Mouse (Mus musculus): ENCODE measurements at regions not wholly inside any gene's neighbourhood (a gene's known extent, or its start where the extent isn't known, plus 50 kb on each side); places are given as distances from the start of the nearest gene placed in this dataset.

- no peak for DNase-seq (ENCODE audit: low spot score in 2 of 2)
Measured at GRCm38 (mm10) chr4:84035347-84035746, 510.0 kb downstream of the Ccdc171 start.

- DNase-seq (ENCODE audit: low spot score in 2 of 2), result no peak
Measured at GRCm38 (mm10) chr4:84037535-84037934, 512.2 kb downstream of the Ccdc171 start.

- no peak for DNase-seq (ENCODE audit: low spot score in 2 of 2)
Measured at GRCm38 (mm10) chr4:84050243-84050642, 524.9 kb downstream of the Ccdc171 start.

- no peak for DNase-seq (ENCODE audit: low spot score in 2 of 2)
Measured at GRCm38 (mm10) chr4:84056863-84057502, 531.6 kb downstream of the Ccdc171 start.

- no peak for DNase-seq (ENCODE audit: low spot score in 2 of 2)
Measured at GRCm38 (mm10) chr4:84060187-84060586, 534.8 kb downstream of the Ccdc171 start.

GRCm38 (mm10) chr4:84063755-84064154 is 538.4 kb downstream of the Ccdc171 start:
- DNase-seq (ENCODE audit: low spot score in 2 of 2), result no peak

GRCm38 (mm10) chr4:84064614-84065456 is 539.5 kb downstream of the Ccdc171 start:
- DNase-seq (ENCODE audit: low spot score in 2 of 2), result peak; percentile 72 to 76

GRCm38 (mm10) chr4:84065457-84066124 is 540.2 kb downstream of the Ccdc171 start:
- no peak for DNase-seq (ENCODE audit: low spot score in 2 of 2)

GRCm38 (mm10) chr4:84067931-84068575 is 542.7 kb downstream of the Ccdc171 start:
- DNase-seq (ENCODE audit: low spot score in 2 of 2), result no peak

- DNase-seq (ENCODE audit: low spot score in 2 of 2), result no peak
Measured at GRCm38 (mm10) chr4:84068947-84069663, 543.8 kb downstream of the Ccdc171 start.

- DNase-seq (ENCODE audit: low spot score in 2 of 2), result no peak
Measured at GRCm38 (mm10) chr4:84069681-84070080, 544.3 kb downstream of the Ccdc171 start.

- no peak for DNase-seq (ENCODE audit: low spot score in 2 of 2)
Measured at GRCm38 (mm10) chr4:84070089-84070488, 544.7 kb downstream of the Ccdc171 start.

GRCm38 (mm10) chr4:84072096-84072495 is 546.8 kb downstream of the Ccdc171 start:
- DNase-seq (ENCODE audit: low spot score in 2 of 2), result no peak

- no peak for DNase-seq (ENCODE audit: low spot score in 2 of 2)
Measured at GRCm38 (mm10) chr4:84076526-84076925, 551.2 kb downstream of the Ccdc171 start.

GRCm38 (mm10) chr4:84079516-84079915 is 554.2 kb downstream of the Ccdc171 start:
- no peak for DNase-seq (ENCODE audit: low spot score in 2 of 2)

GRCm38 (mm10) chr4:84081518-84081917 is 556.2 kb downstream of the Ccdc171 start:
- DNase-seq (ENCODE audit: low spot score in 2 of 2), result no peak

GRCm38 (mm10) chr4:84088166-84088565 is 562.8 kb downstream of the Ccdc171 start:
- DNase-seq (ENCODE audit: low spot score in 2 of 2), result no peak

- no peak for DNase-seq (ENCODE audit: low spot score in 2 of 2)
Measured at GRCm38 (mm10) chr4:84092509-84092908, 567.2 kb downstream of the Ccdc171 start.

GRCm38 (mm10) chr4:84095237-84095636 is 569.9 kb downstream of the Ccdc171 start:
- no peak for DNase-seq (ENCODE audit: low spot score in 2 of 2)

- DNase-seq (ENCODE audit: low spot score in 2 of 2), result no peak
Measured at GRCm38 (mm10) chr4:84096081-84096480, 570.7 kb downstream of the Ccdc171 start.

GRCm38 (mm10) chr4:84099071-84099470 is 573.7 kb downstream of the Ccdc171 start:
- DNase-seq (ENCODE audit: low spot score in 2 of 2), result no peak
